Mouse (Mus musculus) frontal cortex, postnatal 36 days (tissue): Measurements from ENCODE around the gene Rab27a.
A peak's percentile ranks its signal among the peaks of the same experiment; 100 is the strongest.
"Not testable (repeated sequence)": the region's sequence is repeated elsewhere in the genome, so short reads cannot be mapped to it uniquely, and the experiment has no call there.

Experiments used
- DNase-seq, 2 experiments: peaks; one replicate each; pipeline ENCODE4 v3.0.0; 2022; ENCODE audit warnings: low spot score in 2 of 2

Gene Rab27a

DNA sequence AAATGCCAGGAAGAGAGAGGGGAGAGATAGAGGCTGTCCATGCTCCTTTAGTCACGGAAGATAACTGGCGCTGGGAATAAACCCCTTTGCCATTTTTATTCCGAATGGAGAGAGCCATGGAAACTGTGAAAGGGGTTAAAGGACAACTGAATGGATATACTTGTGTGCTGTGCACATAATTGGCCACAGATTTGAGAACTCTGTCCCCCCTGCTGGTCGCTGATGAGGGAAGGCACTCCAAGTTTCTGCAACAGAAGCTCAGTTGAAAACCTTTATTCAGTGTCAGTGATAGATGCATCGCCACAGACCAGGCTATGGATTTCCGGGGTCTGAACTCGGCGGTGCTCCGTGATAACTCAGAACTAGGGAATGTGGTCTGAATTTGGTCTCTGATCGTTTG lies 45.5 kb downstream of the Rab27a start:
- DNase-seq = no peak

DNA sequence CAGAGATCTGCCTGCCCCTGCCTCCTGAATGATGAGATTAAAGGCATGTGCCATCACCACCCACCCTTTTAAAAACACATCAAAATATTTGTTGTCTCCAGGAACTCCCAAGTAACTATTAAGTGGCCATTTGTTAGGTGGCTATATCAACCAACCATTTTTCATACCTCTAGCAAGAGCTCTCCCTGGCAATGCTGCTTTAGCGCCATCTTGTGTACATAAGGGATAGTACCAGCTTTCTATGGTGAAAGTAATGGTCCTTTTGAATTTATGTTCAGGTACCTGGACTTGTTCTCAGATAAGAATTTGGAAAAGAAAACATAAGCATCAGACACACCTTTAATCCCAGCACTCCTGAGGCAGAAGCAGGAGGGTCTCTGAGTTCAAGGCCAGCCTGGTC lies 47.1 kb downstream of the Rab27a start:
- DNase-seq = peak in 1 of 2 experiments; percentile 48

DNA sequence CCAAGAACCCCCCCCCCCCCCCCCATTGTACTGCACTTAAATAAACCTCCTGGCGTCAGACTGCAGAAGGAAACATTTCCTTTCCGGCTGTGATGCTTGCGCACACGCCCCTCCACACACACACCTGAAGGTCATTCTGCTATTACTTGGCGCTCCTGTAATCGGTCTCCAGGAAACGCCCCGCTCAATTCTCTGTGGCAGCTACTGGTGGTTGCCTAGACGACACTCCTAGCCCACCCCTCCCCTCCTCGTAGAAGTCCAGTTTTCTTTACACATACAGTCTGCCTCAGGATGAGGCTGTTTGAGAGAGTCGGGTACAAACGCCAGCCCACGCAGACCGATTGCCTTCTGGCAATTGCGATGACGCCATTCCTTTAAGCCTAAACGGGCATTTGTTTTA lies 49.9 kb downstream of the Rab27a start:
- peak in 1 of 2 experiments; percentile 8 for DNase-seq

GRCm38 (mm10) chr9:73097898-73098297 lies 53.2 kb downstream of the Rab27a start:
- DNase-seq = no peak

DNA sequence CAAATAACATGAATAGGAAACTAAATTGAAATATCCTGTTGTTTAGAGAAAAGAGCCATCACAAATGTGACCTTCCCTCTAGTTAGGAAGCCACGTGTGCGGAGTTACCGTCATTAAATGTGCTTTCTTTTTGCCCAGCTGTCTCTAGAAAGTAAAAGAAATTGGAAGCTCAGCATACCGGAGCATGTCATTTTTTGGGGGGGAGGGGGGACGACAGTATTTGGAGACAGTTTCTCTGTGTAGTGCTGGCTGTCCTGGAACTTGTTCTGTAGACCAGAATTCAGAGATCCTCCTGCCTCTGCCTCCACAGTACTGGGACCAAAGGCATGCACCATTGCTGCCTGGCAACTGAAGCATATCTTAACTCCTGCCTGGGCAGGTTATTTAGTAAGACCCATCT lies 56.9 kb downstream of the Rab27a start, which contains the start of gene Khdc3:
Khdc3 (plus strand) TSS at position 301 of the 400 bp plus-strand sequence.
- no peak for DNase-seq

DNA sequence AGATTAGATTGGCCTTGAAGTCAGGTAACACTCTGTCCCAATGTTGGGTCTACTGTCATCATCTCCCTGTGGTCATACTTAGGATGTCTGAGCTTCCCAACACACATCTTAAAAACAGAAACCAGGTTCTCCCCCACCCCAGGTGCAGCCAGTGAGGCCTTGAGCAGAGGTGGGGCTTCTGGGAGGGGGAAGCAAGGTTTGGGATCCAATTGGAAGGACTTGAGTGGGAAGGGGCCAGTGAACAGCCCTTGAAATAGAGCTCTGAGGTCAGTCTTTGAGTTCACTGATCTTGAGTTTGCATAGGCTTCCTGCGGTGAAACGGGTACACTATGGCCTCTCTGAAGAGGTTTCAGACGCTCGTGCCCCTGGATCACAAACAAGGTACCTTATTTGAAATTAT lies 57.5 kb downstream of the Rab27a start, which contains the start of gene Gm20509:
Gm20509 (plus strand) TSS at position 290 of the 400 bp plus-strand sequence.
- DNase-seq = no peak

DNA sequence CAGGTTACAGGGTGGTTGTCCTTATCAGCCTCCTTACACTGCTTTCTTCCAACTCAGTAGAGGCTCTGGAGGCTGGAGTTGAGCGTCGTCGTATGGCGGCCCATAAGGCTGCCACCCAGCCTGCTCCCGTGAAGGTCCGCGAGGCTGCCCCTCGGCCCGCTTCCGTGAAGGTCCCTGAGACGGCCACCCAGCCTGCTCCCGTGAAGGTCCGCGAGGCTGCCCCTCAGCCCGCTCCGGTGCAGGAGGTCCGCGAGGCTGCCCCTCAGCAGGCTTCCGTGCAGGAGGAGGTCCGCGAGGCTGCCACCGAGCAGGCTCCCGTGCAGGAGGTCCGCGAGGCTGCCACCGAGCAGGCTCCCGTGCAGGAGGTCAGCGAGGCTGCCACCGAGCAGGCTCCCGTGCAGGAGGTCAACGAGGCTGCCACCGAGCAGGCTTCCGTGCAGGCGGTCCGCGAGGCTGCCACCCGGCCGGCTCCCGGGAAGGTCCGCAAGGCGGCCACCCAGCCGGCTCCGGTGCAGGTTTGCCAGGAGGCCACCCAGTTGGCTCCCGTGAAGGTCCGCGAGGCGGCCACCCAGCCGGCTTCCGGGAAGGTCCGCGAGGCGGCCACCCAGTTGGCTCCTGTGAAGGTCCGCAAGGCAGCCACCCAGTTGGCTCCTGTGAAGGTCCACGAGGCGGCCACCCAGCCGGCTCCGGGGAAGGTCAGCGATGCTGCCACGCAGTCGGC lies 58.7 kb downstream of the Rab27a start:
- DNase-seq = peak in 1 of 2 experiments; percentile 16

- no peak for DNase-seq
These were observed 59.2 kb downstream of the Rab27a start for GRCm38 (mm10) chr9:73103880-73104198.

DNA sequence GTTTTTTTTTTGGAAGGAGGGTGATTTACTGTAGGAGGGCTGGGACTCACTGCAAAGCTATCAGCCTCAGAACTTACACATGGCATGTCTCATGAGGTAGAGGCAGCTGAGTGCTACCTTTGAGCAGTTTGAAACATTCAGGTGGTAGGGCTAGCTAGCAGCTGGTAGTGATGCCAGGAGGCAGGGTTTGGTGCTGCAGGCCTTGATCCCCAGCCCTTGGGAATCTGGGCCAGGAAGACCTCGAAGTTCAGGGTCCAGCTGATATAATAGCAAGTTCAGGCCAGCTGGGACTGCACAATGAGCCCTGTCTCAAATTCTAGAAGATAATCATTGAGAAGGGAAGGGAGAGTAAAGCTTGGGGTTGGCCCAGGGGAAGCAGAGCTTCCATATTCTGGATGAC lies 60.5 kb downstream of the Rab27a start:
- DNase-seq = no peak

DNA sequence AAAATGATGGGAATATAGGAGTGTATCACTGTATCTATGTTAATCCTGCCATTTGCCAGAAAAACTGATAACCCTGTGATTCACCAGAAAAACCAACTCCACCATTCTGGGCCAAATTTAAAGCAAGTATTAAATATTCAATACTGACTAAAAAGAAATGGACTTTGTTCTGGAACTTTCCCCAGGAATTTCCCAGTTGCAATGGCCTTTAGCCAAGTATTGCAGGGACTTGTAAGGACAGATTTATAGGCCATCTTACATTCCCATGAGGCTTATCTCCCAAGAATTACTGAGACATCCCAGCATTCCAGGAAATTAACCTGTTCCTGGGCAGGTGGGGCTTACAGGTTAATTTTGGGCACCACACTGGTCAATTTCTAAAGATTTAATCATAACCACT lies 61.1 kb downstream of the Rab27a start:
- no peak for DNase-seq

DNA sequence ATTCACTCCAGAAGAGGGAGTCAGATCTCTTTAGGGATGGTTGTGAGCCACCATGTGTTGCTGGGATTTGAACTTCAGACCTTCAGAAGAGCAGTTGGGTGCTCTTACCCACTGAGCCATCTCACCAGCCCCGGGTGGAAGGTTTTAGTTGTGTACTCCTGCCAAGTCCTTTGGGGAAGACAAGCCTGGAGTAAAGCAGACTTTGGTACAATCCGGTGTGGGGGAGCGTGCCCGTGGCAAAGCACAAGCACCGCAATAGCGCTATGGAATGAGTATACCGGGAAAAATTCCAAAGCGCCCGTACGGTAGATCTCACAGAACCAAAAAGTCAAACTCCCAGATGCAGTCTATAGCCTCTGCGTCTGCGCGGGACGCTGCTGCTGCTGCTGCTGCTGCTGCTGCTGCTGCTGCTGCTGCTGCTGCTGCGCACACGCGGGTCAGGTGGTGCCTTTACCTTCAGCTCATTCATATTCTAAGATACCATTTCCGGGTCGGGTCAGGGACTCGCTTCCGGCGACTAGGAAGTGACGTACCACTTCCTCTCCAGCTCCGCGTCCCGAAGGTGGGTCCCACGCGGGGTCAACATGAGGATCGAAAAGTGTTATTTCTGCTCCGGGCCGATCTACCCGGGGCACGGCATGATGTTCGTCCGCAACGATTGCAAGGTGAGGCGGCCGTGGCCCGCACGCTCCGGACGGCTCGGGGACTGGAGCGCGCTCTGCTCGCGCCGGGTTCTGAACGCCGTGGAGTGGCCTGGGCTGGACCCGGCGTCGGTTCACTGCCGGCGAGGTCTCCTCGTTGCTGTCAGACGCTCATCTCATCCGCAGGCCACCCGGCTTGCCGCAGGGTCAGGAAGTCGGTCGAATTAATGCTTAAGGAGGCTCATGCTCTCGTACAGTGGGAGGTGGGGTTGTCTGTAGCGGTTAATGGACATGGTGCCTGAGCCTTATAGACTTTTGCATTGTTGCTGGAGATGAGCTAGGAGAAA lies 68.6 kb downstream of the Rab27a start, which contains the start of gene Rsl24d1:
Rsl24d1 (plus strand) TSS at position 508 of the 988 bp plus-strand sequence.
- DNase-seq = peak; percentile 90 to 95

- DNase-seq = not testable (repeated sequence)
These were observed 72.0 kb downstream of the Rab27a start for GRCm38 (mm10) chr9:73116704-73117103.

- DNase-seq = no peak
These were observed 73.4 kb downstream of the Rab27a start for GRCm38 (mm10) chr9:73118012-73118411.

DNA sequence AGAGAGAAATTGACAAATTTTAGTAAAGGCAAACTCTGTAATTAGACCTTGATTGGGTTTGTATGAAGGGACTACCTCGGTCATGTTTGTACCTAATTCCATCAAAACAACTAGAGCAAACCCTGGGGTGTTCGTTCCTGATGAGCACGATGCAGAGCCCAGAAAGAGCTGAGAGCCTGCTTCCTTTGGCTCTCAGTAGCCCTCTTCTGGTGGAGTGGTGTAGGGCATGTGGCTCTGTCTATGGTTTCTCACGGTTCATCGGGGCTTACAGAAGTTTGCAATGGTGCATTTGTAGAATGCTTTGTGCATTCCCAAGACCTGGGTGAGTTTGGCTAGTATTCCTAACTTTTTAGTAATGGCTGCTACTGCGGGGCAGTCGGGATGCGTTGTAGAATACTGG lies 77.1 kb downstream of the Rab27a start:
- peak; percentile 17 to 39 for DNase-seq

GRCm38 (mm10) chr9:73125043-73125570 lies 80.5 kb downstream of the Rab27a start:
- DNase-seq = no peak

- DNase-seq = no peak
These were observed 82.8 kb downstream of the Rab27a start for GRCm38 (mm10) chr9:73127457-73127856.

DNA sequence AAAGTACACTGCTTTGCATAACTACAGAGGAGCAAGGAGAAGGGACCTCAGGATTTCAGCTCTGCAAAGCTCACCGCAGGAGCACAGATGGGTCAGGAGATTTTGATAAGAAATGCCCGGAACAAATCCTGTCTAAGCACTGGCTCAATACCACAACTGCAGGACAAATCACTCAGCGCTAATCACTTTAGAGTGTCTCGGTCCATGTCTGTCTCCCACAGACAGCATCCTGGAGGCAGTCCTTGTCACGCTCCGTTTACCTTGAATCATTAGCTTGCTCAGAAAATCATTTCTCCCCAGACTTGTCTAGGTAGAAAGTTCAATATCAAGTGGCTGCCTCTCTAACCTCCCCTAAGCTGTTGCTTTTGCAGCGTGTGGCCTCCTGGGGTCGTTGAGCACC lies 85.2 kb downstream of the Rab27a start:
- DNase-seq = no peak

- DNase-seq = no peak
These were observed 85.9 kb downstream of the Rab27a start for GRCm38 (mm10) chr9:73130529-73130928.

GRCm38 (mm10) chr9:73137341-73137886 lies 92.8 kb downstream of the Rab27a start:
- no peak for DNase-seq
